Mouse (Mus musculus): Measurements from ENCODE around the gene Zfp987.
"Not testable (repeated sequence)": the region's sequence is repeated elsewhere in the genome, so short reads cannot be mapped to it uniquely, and the experiment has no call there.

The Zfp987 gene

DNA sequence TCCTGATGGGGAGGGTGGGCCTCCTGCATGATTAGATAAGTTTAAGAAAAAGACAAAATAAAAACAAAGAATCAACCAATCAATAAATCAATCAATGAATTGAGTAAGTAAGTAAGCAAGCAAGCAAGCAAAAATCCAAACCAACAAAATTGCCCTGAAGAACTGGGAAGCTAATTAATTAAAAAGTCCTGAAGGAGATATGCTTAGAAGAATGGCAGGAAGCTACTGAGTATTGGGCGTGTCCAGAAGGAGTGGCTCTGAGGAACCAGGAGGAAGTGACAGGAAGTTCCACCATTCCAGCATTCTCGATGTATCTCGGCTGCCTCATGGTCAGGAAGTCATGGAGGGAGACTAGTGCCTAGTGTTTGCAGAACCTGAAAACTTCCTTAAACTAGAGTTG lies at the start of gene Zfp987:
Zfp987 (plus strand) TSS at position 301 of the 400 bp plus-strand sequence.
- in situ Hi-C loops (cut with MboI, MseI): not testable (repeated sequence)

DNA sequence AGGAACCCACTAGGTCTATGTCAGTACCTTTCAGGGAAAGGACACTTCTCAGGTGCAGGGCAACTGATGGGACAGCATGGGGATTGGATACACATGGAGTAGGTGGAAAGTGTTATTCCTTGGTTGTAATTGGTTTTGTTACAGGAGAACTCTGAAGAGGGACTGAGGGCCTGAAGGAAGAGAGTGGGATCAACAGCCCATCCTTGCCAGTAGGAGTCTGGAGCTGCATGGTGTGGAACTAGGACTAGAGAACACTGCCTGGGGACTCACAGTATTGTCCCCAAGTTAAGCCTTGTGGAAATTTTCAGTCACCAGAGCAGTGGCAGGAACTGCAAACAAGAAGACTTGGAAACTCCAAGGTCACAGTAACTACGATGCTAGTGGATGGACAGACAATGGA lies 44.6 kb upstream of the Zfp987 start:
- in situ Hi-C loops (cut with MboI, MseI): loop anchor here (10.0 to 25.0 kb wide), 10 partner anchors 188 to 1462 kb away; partner anchors contain the start of genes Zfp986 and Zfp993

DNA sequence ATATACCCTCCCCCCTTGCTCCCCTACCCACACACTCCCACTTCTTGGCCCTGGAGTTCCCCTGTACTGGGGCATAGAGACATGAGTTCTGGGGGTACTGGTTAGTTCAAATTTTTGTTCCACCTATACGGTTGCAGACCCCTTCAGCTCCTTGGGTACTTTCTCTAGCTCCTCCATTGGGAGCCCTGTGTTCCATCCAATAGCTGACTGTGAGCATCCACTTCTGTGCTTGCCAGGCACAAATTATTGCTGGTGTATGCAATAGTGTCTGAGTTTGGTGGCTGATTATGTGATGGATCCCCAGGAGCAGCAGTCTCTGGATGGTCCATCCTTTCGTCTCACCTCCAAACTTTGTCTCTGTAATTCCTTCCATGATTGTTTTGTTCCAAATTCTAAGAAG lies 43.7 kb upstream of the Zfp987 start:
- in situ Hi-C loops (cut with MboI, MseI): loop anchor here (10.0 to 25.0 kb wide), 10 partner anchors 189 to 1461 kb away; partner anchors contain the start of genes Zfp986 and Zfp993

DNA sequence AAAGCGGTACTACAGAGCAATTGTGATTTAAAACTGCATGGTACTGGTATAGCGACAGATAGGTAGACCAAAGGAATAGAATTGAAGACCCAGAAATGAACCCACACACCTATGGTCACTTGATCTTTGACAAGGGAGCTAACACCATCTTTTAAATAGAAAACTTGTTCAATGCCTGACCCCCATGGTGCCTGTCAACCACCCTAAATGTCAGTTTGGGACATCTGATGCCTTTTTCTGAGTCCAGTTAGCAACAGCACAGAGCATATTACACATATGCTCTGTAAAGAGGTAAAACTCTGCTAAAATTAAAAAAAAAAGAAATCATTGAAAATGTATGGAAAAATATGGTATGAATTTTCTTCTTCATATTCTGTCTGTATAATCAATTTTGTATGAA lies 41.8 kb upstream of the Zfp987 start:
- in situ Hi-C loops (cut with MboI, MseI): loop anchor here (5.0 to 25.0 kb wide), 11 partner anchors 191 to 1459 kb away; partner anchors contain the start of genes Zfp986 and Zfp993

DNA sequence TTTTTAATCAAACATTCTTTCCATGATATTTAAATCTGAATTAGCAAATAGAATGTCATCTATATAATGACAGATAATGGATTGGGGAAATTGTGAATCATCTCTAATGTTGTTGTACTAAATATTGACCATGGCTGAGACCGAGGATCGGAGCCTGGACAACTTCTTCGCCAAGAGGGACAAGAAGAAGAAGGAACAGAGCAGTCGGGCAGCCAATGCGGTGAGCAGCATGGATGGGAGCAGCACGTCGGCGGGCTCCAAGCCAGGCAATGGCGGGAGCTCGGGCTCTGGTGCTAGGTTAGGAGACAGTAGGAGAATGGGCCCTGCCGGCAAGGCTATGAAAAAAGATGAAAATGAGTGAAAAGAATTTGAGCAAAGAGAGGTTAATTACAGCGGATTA lies 38.5 kb upstream of the Zfp987 start:
- in situ Hi-C loops (cut with MboI, MseI): loop anchor here (5.0 to 25.0 kb wide), 11 partner anchors 194 to 1456 kb away; partner anchors contain the start of genes Zfp986 and Zfp993

DNA sequence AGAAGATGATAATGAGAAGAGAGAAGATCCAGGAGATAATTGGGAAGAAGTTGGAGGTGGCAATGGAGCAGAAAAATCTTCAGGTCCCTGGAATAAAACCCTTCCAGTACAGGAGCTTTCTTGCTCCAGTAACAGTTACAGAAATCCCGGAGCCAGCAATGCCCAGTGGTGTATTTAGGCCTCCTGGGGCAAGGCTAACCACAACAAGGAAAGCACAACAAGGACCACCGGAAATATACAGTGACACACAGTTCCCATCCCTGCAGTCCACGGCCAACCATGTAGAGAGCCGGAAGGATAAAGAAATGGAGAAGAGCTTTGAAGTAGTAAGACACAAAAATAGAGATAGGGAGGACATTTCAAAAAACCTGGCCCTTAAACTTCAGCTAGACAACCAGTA lies 38.0 kb upstream of the Zfp987 start:
- in situ Hi-C loops (cut with MboI, MseI): loop anchor here (5.0 to 25.0 kb wide), 11 partner anchors 194 to 1456 kb away; partner anchors contain the start of genes Zfp986 and Zfp993

DNA sequence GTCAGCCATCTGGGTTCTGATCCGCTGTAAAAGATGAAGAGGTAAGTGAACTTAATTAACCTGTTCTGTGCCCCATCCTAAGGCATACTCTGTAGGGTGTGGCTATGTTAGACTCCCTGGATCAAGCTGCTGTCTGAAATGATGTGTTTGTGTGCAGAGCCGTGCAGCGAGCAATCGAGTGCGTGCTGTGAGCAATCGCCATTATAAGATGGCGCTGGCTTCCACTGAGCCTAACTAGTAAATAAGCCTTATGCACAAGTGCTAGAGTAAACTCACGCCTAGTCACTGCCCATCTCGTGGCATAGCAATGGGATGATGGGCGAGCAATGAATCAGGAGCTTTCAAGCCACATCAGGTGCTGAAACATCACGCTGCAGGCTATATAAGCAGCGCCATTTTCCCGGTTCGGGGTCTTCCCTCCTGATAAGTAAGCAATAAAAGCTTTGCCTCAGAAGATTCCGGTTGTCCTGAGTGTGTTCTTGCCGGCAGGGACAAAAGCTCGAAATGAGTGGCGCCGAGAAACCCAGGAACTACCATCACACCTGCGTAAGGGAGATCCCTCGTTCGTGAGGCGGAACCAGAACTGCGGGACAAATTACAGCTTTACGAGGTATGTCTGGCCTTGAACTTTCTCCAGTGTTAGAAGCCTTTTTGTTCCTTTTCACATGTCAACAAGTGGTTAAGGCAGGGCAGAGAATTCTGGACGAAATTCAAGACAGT lies 37.0 kb upstream of the Zfp987 start:
- in situ Hi-C loops (cut with MboI, MseI): loop anchor here (5.0 to 25.0 kb wide), 11 partner anchors 195 to 1455 kb away; partner anchors contain the start of genes Zfp986 and Zfp993

DNA sequence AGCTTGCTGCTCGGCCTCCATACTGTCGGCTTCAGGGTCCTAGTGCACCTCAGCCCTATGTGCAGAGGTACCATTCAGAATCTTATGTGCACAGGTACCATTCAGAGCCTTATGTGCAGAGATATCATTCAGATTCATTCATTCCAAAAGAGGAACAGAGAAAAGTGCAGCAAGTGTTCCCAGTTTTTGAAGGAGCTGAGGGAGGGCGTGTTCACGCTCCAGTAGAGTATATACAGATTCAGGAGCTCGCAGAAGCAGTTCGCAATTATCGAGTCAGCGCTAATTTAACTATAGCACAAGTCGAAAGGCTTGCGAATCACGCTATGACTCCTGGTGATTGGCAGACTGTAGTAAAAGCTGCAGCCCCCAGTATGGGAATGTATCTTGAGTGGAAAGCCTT lies 36.0 kb upstream of the Zfp987 start:
- in situ Hi-C loops (cut with MboI, MseI): loop anchor here (25.0 kb wide), 4 partner anchors 426 to 1126 kb away; partner anchors contain the start of gene Zfp993

DNA sequence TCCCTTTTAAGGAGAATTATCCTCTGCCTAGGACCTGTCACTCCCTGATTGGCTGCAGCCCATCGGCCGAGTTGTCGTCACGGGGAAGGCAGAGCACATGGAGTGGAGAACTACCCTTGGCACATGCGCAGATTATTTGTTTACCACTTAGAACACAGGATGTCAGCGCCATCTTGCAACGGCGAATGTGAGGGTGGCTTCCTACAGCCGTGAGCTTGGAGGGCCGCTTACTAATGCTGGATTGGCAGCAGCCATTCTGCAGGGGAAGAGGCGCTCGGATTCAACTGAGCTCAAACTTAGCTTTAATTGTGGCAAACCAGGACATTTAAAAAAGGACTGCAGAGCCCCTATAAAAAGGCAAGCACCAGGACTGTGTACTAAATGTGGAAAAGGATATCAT lies 35.1 kb upstream of the Zfp987 start:
- in situ Hi-C loops (cut with MboI, MseI): loop anchor here (25.0 kb wide), 4 partner anchors 425 to 1125 kb away; partner anchors contain the start of gene Zfp993

DNA sequence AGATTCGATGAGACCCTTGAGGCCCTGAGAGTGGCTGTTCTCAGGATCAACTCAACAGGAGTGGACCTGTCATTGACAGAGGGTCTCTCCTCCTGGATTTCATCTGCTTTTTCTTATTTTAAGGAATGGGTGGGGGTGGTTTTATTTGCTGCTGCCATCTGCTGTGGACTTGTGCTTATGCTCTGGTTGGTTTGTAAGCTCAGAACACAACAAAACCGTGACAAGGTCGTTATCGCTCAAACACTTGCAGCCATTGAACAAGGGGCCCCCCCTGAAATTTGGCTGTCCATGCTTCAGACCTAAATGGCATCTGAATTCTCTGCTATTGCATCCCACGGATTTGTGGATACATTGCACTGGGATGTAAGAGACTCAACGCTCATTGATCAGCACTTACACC lies 34.1 kb upstream of the Zfp987 start:
- in situ Hi-C loops (cut with MboI, MseI): loop anchor here (25.0 kb wide), 4 partner anchors 424 to 1124 kb away; partner anchors contain the start of gene Zfp993

DNA sequence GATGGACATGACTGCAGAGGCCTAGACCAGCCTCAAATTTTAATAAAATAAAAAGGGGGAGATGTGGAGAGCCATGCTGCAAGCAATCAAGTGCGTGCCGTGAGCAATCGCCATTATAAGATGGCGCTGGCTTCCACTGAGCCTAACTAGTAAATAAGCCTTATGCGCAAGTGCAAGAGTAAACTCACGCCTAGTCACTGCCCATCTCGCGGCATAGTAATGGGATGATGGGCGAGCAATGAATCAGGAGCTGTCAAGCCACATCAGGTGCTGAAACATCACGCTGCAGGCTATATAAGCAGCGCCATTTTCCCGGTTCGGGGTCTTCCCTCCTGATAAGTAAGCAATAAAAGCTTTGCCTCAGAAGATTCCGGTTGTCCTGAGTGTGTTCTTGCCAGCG lies 33.5 kb upstream of the Zfp987 start:
- in situ Hi-C loops (cut with MboI, MseI): loop anchor here (25.0 kb wide), 4 partner anchors 424 to 1124 kb away; partner anchors contain the start of gene Zfp993

DNA sequence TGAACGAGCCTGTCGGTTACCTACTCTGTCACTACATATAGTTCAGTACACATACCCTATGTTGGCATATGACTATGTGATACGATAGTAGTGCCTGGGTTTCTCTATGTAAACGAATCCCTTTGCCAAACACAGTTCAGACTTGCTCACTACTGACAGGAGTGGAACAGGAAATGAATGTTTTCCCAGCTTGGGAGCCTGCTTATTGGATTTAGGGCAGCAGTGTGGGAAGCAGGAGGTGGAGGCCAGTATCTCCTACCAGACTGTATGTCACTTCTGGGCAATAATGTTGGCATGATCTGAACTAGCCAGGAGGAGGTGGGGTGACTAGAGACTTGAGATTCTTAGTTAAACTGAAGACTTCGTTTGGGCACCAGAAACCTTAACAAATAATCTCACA lies 32.3 kb upstream of the Zfp987 start:
- in situ Hi-C loops (cut with MboI, MseI): loop anchor here (5.0 to 25.0 kb wide), 5 partner anchors 422 to 1122 kb away; partner anchors contain the start of gene Zfp993

DNA sequence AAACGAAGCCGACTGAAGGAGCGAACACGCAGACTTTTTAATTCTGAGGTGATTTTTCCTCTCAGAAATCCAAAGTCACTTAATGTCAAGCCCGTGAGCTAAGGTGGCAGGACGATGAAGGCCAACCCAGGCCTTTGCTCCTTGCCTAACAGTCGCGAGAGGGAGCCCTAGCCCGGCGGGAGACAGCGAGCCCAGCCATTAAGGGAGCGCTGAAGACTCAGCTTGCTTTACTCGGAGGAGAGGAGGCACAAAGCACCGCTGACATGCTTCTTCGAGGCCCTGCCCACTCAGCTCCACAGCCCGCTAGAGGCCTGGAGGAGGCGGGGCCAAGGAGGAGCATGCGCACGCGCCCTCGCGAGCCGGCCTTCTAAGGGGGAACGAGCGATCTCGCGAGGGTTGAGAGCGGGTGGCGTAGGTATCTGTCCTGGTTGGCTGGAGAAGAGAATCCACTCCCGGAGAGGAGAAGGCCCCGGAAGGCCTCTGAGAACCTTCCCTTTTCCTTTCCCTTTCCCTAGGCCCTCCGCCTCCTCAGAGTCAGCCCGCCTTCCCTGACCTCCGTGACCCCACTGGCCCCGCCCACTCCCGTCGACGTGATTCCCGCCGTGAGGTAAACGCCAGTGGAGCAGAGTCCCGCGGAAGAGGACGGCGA lies 30.0 kb upstream of the Zfp987 start:
- in situ Hi-C loops (cut with MboI, MseI): loop anchor here (5.0 to 25.0 kb wide), 5 partner anchors 420 to 1120 kb away; partner anchors contain the start of gene Zfp993

DNA sequence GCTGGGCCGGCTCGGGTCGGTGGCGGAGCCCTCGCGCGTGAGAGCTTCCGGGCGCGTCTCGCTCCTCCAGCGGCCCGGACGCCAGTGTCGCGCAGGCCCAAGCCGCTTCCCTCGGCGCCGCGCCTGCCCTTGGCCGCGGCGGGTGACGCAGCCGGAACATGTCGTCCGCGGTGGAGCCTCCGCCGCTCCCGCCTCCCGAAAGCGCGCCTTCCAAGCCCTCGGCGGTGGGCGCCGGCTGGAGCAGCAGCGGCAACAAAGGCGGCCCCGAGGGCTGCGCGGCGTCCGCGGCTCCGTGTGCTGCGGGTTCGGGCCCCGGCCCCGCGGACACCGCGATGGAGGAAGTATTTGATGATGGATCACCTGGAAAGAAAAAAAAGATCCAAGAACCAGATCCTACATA lies 29.5 kb upstream of the Zfp987 start:
- in situ Hi-C loops (cut with MboI, MseI): loop anchor here (5.0 to 25.0 kb wide), 5 partner anchors 420 to 1120 kb away; partner anchors contain the start of gene Zfp993

DNA sequence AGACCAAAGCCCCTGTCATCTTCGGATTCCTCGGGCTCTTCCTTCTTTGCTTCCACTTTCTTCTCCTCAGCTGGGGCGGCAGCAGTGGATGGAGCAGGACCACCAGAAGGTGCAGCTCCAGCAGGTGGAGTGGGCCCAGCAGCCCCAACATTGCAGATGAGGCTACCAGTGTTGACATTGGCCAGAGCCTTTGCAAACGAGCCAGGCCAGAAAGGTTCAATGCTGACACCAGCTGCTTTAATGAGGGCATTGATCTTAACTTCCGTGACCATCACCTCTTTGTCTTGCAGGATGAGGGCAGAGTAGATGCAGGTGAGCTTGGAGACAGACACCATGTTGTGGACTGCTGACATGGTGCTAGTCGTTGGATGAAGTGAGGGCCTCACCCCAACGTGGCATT lies 23.8 kb upstream of the Zfp987 start:
- in situ Hi-C loops (cut with MboI, MseI): loop anchor here (5.0 to 25.0 kb wide), 5 partner anchors 414 to 1209 kb away; partner anchors contain the start of gene Zfp993

DNA sequence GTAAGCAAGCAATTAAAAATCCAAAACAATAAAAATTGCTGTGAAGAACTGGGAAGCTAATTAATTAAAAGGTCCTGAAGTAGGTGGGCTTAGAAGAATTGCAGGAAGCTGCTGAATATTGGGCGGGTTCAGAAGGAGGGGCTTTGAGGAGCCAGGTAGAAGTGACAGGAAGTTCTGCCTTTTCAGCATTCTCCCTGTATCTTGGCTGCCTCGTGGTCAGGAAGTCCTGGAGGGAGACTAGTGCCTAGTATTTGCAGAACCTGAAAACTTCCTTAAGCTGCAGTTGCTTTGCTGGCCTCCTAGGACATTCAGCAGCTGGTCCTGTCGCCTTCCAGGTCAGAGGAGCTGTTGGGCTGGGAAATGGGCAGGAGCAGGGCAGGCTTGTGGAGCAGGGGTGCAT lies 4.3 kb downstream of the Zfp987 start:
- in situ Hi-C loops (cut with MboI, MseI): loop anchor here (5.0 kb wide), 2 partner anchors 1136 to 1596 kb away; no protein-coding TSS in a partner anchor

DNA sequence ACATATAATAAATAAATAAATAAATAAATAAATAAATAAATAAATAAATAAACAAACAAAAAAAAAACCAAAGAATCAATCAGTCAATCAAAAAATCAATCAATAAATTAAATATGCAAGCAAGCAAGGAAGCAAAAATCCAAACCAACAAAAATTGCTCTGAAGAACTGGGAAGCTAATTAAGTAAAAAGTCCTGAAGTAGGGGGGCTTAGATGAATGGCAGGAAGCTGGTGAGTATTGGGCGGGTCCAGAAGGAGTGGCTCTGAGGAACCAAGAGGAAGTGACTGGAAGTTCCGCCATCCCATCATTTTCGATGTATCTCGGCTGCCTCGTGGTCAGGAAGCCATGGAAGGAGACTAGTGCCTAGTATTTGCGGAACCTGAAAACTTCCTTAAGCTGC lies 59.4 kb downstream of the Zfp987 start, which contains the start of gene Zfp600:
Zfp600 (plus strand) TSS at position 301 of the 400 bp plus-strand sequence.
- in situ Hi-C loops (cut with MboI, MseI): not testable (repeated sequence)

DNA sequence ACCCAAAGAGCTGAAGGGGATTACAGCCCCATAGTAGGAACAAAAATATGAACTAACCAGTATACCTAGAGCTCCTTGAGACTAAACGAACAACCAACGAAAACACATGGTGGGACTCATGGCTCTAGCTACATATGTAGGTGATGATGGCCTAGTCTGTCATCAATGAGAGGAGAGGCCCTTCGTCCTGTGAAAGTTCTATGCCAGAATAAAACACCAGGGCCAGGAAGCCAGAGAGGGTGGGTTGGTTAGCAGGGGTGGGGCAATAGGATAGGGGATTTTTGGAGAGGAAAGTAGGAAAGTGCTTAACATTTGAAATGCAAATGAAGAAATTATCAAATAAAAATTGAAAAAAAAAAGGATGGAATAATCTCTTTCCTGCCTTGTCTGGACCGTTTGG lies 65.8 kb downstream of the Zfp987 start:
- in situ Hi-C loops (cut with MboI, MseI): not testable (repeated sequence)

DNA sequence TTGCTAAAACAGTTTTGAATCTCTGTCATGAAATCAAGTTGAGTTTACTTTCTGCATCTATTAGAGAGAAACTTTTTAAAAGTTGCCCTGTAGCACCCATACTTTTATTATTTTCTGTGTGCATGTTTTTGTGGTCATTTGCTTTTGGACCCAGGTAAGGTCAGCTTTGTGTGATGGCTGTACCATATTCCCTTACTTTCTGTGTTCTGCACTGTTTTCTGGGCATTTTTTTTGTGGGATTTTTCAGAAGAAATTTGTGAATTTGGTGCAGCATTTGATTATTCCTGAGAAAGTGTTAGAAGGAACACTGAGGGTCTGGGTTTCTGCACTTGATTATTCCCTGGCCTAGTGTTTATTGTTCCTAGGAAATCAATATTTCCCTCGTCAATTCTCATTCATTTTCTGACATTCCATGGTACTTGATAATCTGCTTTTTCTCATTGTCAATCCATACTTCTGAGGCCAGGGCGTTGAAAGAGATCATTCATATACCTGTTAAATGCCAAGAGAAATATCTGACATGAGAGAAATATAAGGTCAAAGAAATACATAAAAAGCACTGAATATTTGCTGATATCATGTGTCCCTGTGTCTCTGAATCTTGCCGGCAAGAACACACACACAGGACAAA lies 70.2 kb downstream of the Zfp987 start:
- in situ Hi-C loops (cut with MboI, MseI): loop anchor here (5.0 kb wide), 4 partner anchors 485 to 1465 kb away; no protein-coding TSS in a partner anchor

DNA sequence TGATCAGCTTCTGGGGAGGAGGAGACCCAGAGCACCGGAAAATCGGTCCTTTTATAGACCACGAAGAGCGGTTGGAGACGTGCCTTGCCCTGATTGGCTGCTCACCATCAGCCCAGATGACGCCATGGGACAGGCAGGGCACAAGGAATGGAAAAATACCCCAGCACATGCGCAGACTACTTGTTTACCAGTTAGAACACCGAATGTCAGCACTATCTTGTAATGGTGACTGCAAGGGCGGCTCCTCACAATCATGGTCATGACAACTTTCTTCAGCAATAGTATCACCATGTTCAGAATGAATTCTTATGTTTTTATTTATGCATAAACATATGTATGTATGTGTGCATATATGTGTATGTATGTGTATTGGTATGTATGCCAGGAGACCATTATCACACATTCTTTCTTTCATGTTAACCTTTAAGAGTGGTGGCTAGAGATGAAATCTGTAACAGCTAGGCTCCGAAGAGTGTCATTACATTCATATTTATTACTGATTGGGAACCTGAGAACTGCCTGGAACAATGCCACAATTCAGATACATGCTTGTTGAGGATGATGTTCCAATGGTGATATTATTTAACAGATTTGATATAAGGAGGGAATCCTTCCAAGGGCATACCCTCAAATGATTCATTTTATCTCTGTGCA lies 70.9 kb downstream of the Zfp987 start:
- in situ Hi-C loops (cut with MboI, MseI): loop anchor here (5.0 kb wide), 4 partner anchors 486 to 1464 kb away; no protein-coding TSS in a partner anchor
